Mouse (Mus musculus) embryo, embryonic 9.5 days (tissue): Measurements from ENCODE around the gene Dstyk.

Source experiments
- DNase-seq: peaks from one replicate; pipeline ENCODE4 v3.0.0-alpha.2; 2017; ENCODE audit errors: extremely low spot score

The Dstyk gene

DNA sequence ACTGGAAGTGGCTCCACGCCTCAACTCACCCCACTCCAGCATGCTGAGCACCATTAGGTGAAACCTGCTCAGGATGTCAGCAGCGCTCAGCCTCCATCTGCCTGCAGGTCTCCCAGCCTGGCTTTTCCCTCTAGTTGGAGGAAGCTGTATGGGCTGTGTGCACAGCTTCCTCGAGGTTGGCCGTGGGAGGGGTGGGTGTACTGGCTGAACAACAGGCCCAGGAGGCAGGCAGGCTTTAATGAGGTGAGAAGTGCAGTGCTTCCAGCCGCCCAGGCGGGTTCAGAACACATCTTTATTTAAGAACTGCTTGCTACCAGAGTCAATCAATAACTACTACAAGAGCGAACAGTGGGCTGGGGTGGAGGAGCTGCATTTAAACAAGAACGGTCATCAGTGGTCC is 94.2 kb downstream of the Dstyk start:
- DNase-seq, result no peak

GRCm38 (mm10) chr1:132512106-132512505 is 94.8 kb downstream of the Dstyk start:
- DNase-seq, result no peak

GRCm38 (mm10) chr1:132515339-132515738 is 98.0 kb downstream of the Dstyk start:
- no peak for DNase-seq
